Mouse (Mus musculus) left cerebral cortex, adult 9 months (tissue): Measurements from ENCODE around the gene Gm8265.
"Not testable (repeated sequence)": the region's sequence is repeated elsewhere in the genome, so short reads cannot be mapped to it uniquely, and the experiment has no call there.

Experiments used
- DNase-seq, 2 experiments: peaks; one replicate each; pipeline ENCODE4 v3.0.0; 2022; ENCODE audit warnings: low spot score in 2 of 2

Gm8265 gene

DNA sequence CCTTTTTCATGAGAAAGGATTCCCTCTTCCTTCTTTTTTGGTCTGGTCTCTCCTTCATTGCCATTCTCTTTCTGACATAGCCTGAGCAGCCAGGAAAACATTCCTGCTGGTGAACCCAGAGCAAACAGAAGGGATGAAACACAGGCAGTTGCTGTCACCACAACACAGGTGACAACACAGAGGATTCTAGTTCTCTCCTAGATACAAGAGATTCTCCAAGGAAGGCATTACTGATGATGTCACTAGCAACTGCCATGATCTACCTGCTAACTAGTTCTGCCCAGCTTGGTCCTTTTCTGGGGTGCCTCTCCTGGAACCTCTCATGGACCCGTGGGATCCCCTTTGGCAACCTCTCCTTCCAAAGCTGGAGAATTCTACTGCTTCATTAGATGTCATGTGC, at the start of gene Gm8265:
Gene Gm8265 (minus strand): TSS at position 101 of the 400 bp plus-strand sequence.
- DNase-seq = not testable (repeated sequence)
